Comparison of ENCODE assay signal across 8 mouse cellular contexts in the genomic region with DNA sequence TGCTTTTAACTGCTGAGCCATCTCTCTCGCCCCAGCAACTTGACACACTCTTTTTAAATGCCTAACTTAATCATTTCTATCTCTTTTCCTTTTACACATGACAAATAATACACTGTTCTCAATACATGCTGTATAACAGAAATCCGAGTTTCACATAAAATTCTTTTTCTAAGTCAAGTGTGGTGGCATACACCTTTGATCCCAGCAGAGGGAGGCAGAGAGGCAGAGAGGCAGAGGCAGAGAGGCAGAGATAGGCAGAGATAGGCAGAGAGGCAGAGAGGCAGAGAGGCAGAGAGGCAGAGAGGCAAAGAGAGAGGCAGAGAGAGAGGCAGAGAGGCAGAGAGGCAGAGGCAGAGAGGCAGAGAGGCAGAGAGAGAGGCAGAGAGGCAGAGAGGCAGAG. TPM values are rescaled to one million over a fixed set of nuclear protein-coding genes. Genes with fewer than 3 reads are reported as not detected.
DNase-seq lines count a peak whose midpoint lies in the region; ATAC-seq and TF ChIP-seq lines count a peak whose summit lies in the region.
"Not testable (repeated sequence)": the region's sequence is repeated elsewhere in the genome, so short reads cannot be mapped to it uniquely, and the experiment has no call there.

No protein-coding gene starts in this region.

- not testable (repeated sequence) for H3K4me3 ChIP-seq in midbrain, postnatal 0 days (ENCODE audit: low read depth, low read length)

- H3K27me3 ChIP-seq in Patski; midbrain, postnatal 0 days (ENCODE audit: insufficient read depth, low read length): not testable (repeated sequence)

- H3K27ac ChIP-seq in midbrain, postnatal 0 days (ENCODE audit: low read depth, low read length), result not testable (repeated sequence)

- H3K4me1 ChIP-seq in midbrain, postnatal 0 days (ENCODE audit: insufficient read depth, low read length), result not testable (repeated sequence)

- POLR2A ChIA-PET in Patski (lab: Charles Lee), result not testable (repeated sequence)

- CTCF ChIA-PET in Patski (lab: Charles Lee), result interaction anchor here (1.0 kb wide), 1 partner anchor 16 kb away, joined by 3 read pairs; no protein-coding TSS in a partner anchor

- peaks cover 11% of the 10 kb centered on the region; the same call in 1 of the 2 replicates for H3K36me3 ChIP-seq in midbrain, postnatal 0 days (ENCODE audit: insufficient read depth, low read length)

- not testable (repeated sequence) for ATAC-seq in Patski; midbrain, postnatal 0 days (ENCODE audit: low FRiP score)

- TF ChIP-seq CTCF in Patski (IDR thresholded peaks at IDR 0.05), result peak; percentile 45
- TF ChIP-seq CTCF in midbrain, postnatal 0 days (IDR thresholded peaks at IDR 0.05), result peak; percentile 70

- peak; percentile 45 for DNase-seq in A20 (ENCODE audit: low read depth, low spot score)
- DNase-seq in Patski (ENCODE audit: low read depth, low spot score); midbrain, postnatal 0 days (ENCODE audit: low spot score): not testable (repeated sequence)
- DNase-seq in c-Kit-positive CD71-positive TER-119-negative erythroid progenitor cells, embryonic 14.5 days (ENCODE audit: low read depth), result peak; percentile 24
- DNase-seq in embryo, embryonic 11 days, result peak; percentile 9
- peak; percentile 23 for DNase-seq in heart, postnatal 4 days
- peak; percentile 28 for DNase-seq in liver
- peak; percentile 12 for DNase-seq in thymus, postnatal 25 days

- not testable (repeated sequence) for H3K4me2 ChIP-seq in midbrain, postnatal 0 days (ENCODE audit: low read depth, low read length, poor library complexity, severe bottlenecking)

- not testable (repeated sequence) for H3K9ac ChIP-seq in midbrain, postnatal 0 days (replicated peaks; ENCODE audit: low read length, poor library complexity, severe bottlenecking)

- H3K9me3 ChIP-seq in midbrain, postnatal 0 days (ENCODE audit: low read length), result not testable (repeated sequence)

- WGBS in midbrain, postnatal 0 days, result 76% methylated on average over 2 of the region's 2 CpGs

- in situ Hi-C loops in Patski (cut with MboI; ENCODE audit: low pct_unique_long_range_greater_than_20kb), result not testable (repeated sequence)

RNA-seq across cellular contexts. Expression of gene Sgo1, which starts 31.7 kb away (rescaled TPM):
- polyA plus RNA-seq in Patski (2021), result 13.6 TPM
- total RNA-seq in heart, postnatal 4 days (2021), result 1 to 10 TPM; 8.3 to 9.7 TPM
- 1.4 and 2.2 TPM in 2 replicates for total RNA-seq in midbrain, postnatal 0 days (2014; rRNA removed)
- polyA plus RNA-seq in midbrain, postnatal 0 days (2015; fragmentation: Nextera tagmentation; extraction: Ambion mirVana), result 2.2 and 3.5 TPM in 2 replicates
